Mouse (Mus musculus) intestine, postnatal 0 days (tissue): ENCODE measurements at regions not wholly inside any gene's neighbourhood (a gene's known extent, or its start where the extent isn't known, plus 50 kb on each side); places are given as distances from the start of the nearest gene placed in this dataset.

ENCODE experiments used
- ATAC-seq: fragments of 200-750 bp; cut with Nextera tagmentation; 2 replicates; pipeline ENCODE4 v1.8.0; 2017; ENCODE audit warnings: mild to moderate bottlenecking, moderate TSS enrichment, moderate library complexity
- H3K27ac ChIP-seq: fragments of 300-500 bp; sonication (generic); 2 replicates; pipeline ENCODE4 v1.5.1; 2014; ENCODE audit warnings: mild to moderate bottlenecking, low read depth, low read length, moderate library complexity
- H3K27me3 ChIP-seq: fragments of 300-500 bp; sonication (generic); replicated peaks from 2 replicates; pipeline ENCODE4 v1.6.1; 2014; ENCODE audit warnings: low read length, mixed read lengths; ENCODE audit not compliant: control insufficient read depth, insufficient read depth
- H3K36me3 ChIP-seq: fragments of 300-500 bp; sonication (generic); 2 replicates; pipeline ENCODE4 v1.6.1; 2014; ENCODE audit warnings: mild to moderate bottlenecking, moderate library complexity; ENCODE audit not compliant: control insufficient read depth, insufficient read depth
- H3K4me1 ChIP-seq: fragments of 300-500 bp; sonication (generic); replicated peaks from 2 replicates; pipeline ENCODE4 v1.6.1; 2014; ENCODE audit warnings: antibody characterized with exemption, low read length, mixed read lengths; ENCODE audit not compliant: control insufficient read depth, insufficient read depth
- H3K4me2 ChIP-seq: fragments of 300-500 bp; sonication (generic); replicated peaks from 2 replicates; pipeline ENCODE4 v1.6.1; 2014; ENCODE audit warnings: low read depth, mild to moderate bottlenecking, moderate library complexity
- H3K4me3 ChIP-seq: fragments of 300-500 bp; sonication (generic); 2 replicates; pipeline ENCODE4 v1.5.1; 2014; ENCODE audit warnings: low read depth, low read length
- H3K9ac ChIP-seq: fragments of 300-500 bp; sonication (generic); 2 replicates; pipeline ENCODE4 v1.6.1; 2014; ENCODE audit warnings: mild to moderate bottlenecking, low read depth, low read length
- H3K9me3 ChIP-seq: fragments of 300-500 bp; sonication (generic); 2 replicates; pipeline ENCODE4 v1.6.1; 2016; ENCODE audit warnings: mixed run types; ENCODE audit not compliant: control insufficient read depth
- CTCF ChIP-seq: sonication (generic); IDR thresholded peaks from 2 replicates; pipeline ENCODE4 v1.5.1; 2016; ENCODE audit warnings: low read depth, mild to moderate bottlenecking, control low read depth, antibody characterized with exemption, moderate library complexity
- WGBS: fragments of 180-500 bp; shearing (Covaris S2); extraction: QIAGEN DNeasy Blood & Tissue Kit; methylation state at CpG from one replicate; pipeline ENCODE4 v1.1.7; 2014; 5-methylcytosine and 5-hydroxymethylcytosine counted together

DNA sequence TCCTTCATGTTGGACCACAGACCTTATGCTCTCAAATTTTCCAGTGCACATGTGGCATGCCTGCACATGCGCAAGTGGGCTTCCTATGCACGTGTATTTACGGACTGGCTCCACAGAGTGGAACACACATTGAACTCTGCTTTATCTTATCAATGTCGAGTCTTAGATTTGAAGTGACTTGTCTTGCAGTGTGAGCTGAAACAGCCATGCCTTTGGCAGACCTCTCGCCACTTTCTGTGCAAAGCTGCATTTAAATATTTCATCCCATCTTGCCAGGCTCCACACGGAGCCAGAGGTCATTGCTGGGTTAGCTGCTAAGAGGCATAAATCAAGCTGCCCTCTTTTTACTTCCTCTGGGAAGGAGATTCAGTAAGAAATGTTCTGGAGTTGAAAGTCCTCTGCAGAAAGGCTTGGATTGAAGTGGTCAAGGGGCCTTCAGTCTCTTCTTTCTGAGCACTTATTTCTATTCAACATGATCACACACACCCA lies 248.4 kb downstream of the Eipr1 start:
- no peaks in the 10 kb centered on the region for H3K27me3 ChIP-seq
- no peaks in the 10 kb centered on the region; the same call in 1 of the 2 replicates for H3K4me1 ChIP-seq
- no peak overlapping the region for H3K4me3 ChIP-seq
- no peak for TF ChIP-seq CTCF
- H3K4me2 ChIP-seq, result no peak overlapping the region
- no peak for ATAC-seq
- WGBS, result 29% methylated on average over 6 of the region's 6 CpGs
- no peak overlapping the region for H3K9ac ChIP-seq
- no peaks in the 10 kb centered on the region for H3K9me3 ChIP-seq
- no peaks in the 10 kb centered on the region for H3K36me3 ChIP-seq
- no peak overlapping the region for H3K27ac ChIP-seq

DNA sequence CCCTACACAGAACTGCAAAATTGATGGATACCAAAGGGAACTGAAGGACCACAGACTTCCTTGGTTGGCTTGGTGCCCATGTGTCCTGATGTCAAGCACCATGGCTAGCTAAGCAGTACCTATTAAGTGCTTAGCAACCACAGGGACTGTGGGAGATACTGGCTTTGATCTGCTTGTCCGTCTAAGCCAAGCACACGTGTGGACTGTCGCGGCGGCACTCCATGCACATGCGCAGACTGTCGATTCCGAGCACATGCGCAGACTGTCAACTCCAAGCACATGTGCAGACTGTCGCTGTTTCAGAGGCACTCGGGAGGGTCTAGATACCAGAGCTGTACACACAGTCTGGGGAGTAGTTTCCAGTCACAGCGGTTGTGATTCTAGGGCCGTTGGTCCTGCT lies 252.9 kb downstream of the Eipr1 start:
- Histone ChIP-seq H3K27ac (no peak overlapping the region), H3K9me3 (no peaks in the 10 kb centered on the region), H3K4me3 (no peak overlapping the region), H3K36me3 (no peaks in the 10 kb centered on the region), H3K27me3 (no peaks in the 10 kb centered on the region), H3K9ac (no peak overlapping the region), H3K4me2 (no peak overlapping the region), H3K4me1 (no peaks in the 10 kb centered on the region; the same call in 1 of the 2 replicates)
- 92% methylated on average over 13 of the region's 13 CpGs for WGBS
- TF ChIP-seq CTCF, result no peak
- ATAC-seq, result no peak

DNA sequence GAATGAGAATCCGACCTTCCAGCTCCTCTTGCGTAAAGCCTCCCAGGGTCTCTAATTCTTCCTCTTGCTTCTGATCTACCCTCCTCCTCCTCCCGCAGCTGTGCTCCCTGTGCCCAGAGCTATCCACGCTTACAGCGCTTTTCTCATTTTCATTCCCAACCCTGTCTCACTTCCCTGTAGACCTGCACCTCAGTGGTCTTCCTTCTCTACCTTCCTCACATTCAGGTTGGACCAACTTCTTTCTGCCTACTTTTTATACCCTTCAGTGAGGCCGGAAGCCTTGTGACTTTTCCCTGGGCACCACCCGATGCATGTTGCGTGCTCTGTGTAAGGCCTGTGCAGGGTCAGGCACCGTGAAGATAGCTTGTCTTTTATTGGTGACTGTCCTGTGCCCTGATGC lies 263.0 kb downstream of the Eipr1 start:
- Histone ChIP-seq H3K4me2 (no peak overlapping the region), H3K27me3 (no peaks in the 10 kb centered on the region), H3K9ac (no peak overlapping the region), H3K4me1 (no peaks in the 10 kb centered on the region), H3K4me3 (no peak overlapping the region), H3K36me3 (no peaks in the 10 kb centered on the region), H3K27ac (no peak overlapping the region), H3K9me3 (no peaks in the 10 kb centered on the region)
- TF ChIP-seq CTCF, result no peak
- no peak for ATAC-seq
- WGBS, result 87% methylated on average over 9 of the region's 9 CpGs

- no peak overlapping the region for H3K27ac ChIP-seq
- no peaks in the 10 kb centered on the region for H3K9me3 ChIP-seq
- TF ChIP-seq CTCF, result no peak
- H3K4me1 ChIP-seq, result no peaks in the 10 kb centered on the region
- H3K9ac ChIP-seq, result no peak overlapping the region
- H3K4me2 ChIP-seq, result no peak overlapping the region
- no peaks in the 10 kb centered on the region for H3K36me3 ChIP-seq
- H3K4me3 ChIP-seq, result no peak overlapping the region
- no peaks in the 10 kb centered on the region for H3K27me3 ChIP-seq
- 47% methylated on average over 10 of the region's 10 CpGs for WGBS
- no peak for ATAC-seq
Observed at GRCm38 (mm10) chr12:29015200-29015862, 263.7 kb downstream of the Eipr1 start.

GRCm38 (mm10) chr12:29021152-29021551 lies 269.5 kb downstream of the Eipr1 start:
- no peak overlapping the region for H3K4me2 ChIP-seq
- no peaks in the 10 kb centered on the region for H3K9me3 ChIP-seq
- no peak overlapping the region for H3K27ac ChIP-seq
- WGBS, result 69% methylated on average over 5 of the region's 5 CpGs
- no peak for TF ChIP-seq CTCF
- no peak overlapping the region for H3K9ac ChIP-seq
- H3K4me1 ChIP-seq, result no peaks in the 10 kb centered on the region
- H3K36me3 ChIP-seq, result no peaks in the 10 kb centered on the region; the same call in 1 of the 2 replicates
- no peak overlapping the region for H3K4me3 ChIP-seq
- ATAC-seq, result no peak
- H3K27me3 ChIP-seq, result no peaks in the 10 kb centered on the region

DNA sequence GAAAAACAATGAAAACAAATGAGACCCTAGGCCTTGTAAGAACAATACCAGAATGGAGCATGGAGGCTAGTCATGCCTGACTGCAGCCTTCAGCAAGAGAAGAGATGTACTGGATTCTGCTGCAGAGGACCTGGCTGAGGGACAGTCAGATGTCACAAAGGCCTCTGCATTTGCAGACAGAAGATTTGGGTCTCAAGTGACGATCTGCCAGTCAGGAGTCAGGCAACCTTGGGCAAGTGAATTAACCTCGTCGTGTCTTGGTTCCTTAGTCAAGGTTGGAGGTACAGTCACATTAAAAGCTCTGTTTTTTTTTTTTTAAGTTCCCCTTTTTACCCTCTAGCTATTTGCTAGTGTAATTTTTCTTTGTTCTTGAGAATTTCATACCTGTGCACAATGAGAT lies 276.6 kb downstream of the Eipr1 start:
- WGBS, result 66% methylated on average over 3 of the region's 3 CpGs
- Histone ChIP-seq H3K4me2 (no peak overlapping the region), H3K27me3 (no peaks in the 10 kb centered on the region), H3K36me3 (no peaks in the 10 kb centered on the region), H3K27ac (no peak overlapping the region), H3K4me1 (no peaks in the 10 kb centered on the region), H3K9me3 (no peaks in the 10 kb centered on the region), H3K9ac (no peak overlapping the region), H3K4me3 (no peak overlapping the region)
- ATAC-seq, result no peak
- no peak for TF ChIP-seq CTCF
